ENCODE assay signal across 21 mouse cellular contexts in the genomic region with DNA sequence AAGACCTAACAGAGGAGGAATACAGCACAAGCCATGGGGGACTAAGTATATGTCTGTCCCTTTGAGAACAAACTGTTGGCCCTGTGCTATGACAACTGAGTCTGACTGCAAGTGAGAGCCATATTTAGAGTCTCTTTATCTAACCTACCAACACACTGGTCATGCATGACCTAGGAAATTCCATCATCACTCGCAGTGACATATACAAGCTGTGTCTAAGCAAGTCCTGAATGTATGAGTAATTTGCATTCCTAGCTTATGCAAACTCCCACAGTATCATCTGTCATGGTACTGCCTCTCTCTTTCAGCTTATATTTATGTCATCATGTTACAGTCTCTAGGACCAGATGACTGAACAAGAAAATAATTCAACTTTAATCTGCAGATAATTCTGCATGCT.
DNase-seq lines count a peak whose midpoint lies in the region; ATAC-seq and TF ChIP-seq lines count a peak whose summit lies in the region.
"Had no signal": no experiment of that assay in that cellular context is flagged by ENCODE, and none has a peak within 500 bp of the region (broad histone marks: within the 10 kb centered on the region; RNA-seq: fewer than 3 reads in every experiment).

No protein-coding gene starts in this region.

- no peak overlapping the region for H3K4me3 ChIP-seq in heart, embryonic 14.5 days (ENCODE audit: control insufficient read depth in 1 of 2, insufficient read depth in 1 of 2, low read depth in 1 of 2, low read length in 2 of 2)
- H3K4me3 ChIP-seq: erythroblast, embryonic 14.5 days; hindbrain, embryonic 15.5 days; liver, embryonic 13.5 days had no signal

- H3K9me3 ChIP-seq in heart, embryonic 14.5 days (ENCODE audit: control insufficient read depth, low read length), result no peaks in the 10 kb centered on the region
- H3K9me3 ChIP-seq: G1E; hindbrain, embryonic 15.5 days; liver, embryonic 13.5 days had no signal

- H3K36me3 ChIP-seq in heart, embryonic 14.5 days (ENCODE audit: control insufficient read depth, insufficient read depth, low read length), result no peaks in the 10 kb centered on the region
- H3K36me3 ChIP-seq: G1E; hindbrain, embryonic 15.5 days; liver, embryonic 13.5 days had no signal

- CTCF ChIA-PET in Patski (lab: Charles Lee), result no interaction called here

- intact Hi-C loops in heart, postnatal 14 days (cut with DNase I), result no loop called here
- intact Hi-C loops in left cerebral cortex, postnatal 25 days (cut with DNase I), result loop anchor here (5.0 kb wide), 1 partner anchor 37 kb away; no protein-coding TSS in a partner anchor
- intact Hi-C loops in left cerebral cortex, postnatal 4 days (cut with DNase I), result no loop called here

- POLR2A ChIA-PET in Patski (lab: Charles Lee), result interaction anchor here (0.6 kb wide), 1 partner anchor 1356 kb away, joined by 9 read pairs; no protein-coding TSS in a partner anchor

- no peak overlapping the region for H3K4me2 ChIP-seq in heart, embryonic 14.5 days (ENCODE audit: low read length)
- H3K4me2 ChIP-seq: hindbrain, embryonic 15.5 days; liver, embryonic 13.5 days had no signal

- H3K9ac ChIP-seq in heart, embryonic 14.5 days (ENCODE audit: low read length), result no peak overlapping the region
- H3K9ac ChIP-seq: hindbrain, embryonic 15.5 days; liver, embryonic 13.5 days had no signal

- no peak for TF ChIP-seq CTCF in Patski (IDR thresholded peaks at IDR 0.05)

- peak; percentile 66 for ATAC-seq in heart, embryonic 14.5 days (ENCODE audit: insufficient number of reproducible peaks, insufficient read depth, low FRiP score, low read depth)
- peak; percentile 60 for ATAC-seq in Patski
- ATAC-seq in erythroid progenitor cell, adult 5-6 weeks (replicated peaks; ENCODE audit: low FRiP score, poor library complexity, severe bottlenecking), result no peak
- ATAC-seq in granulocyte monocyte progenitor cell, adult 5-6 weeks (replicated peaks; ENCODE audit: poor library complexity, severe bottlenecking), result no peak
- ATAC-seq: forebrain, embryonic 16.5 days; intestine, postnatal 0 days had no signal

- no peak for DNase-seq in heart, postnatal 14 days
- DNase-seq in left cerebral cortex, postnatal 25 days (ENCODE audit: low spot score in 2 of 2), result peak; percentile 3 to 73
- no peak for DNase-seq in left cerebral cortex, postnatal 4 days
- peak; percentile 67 for DNase-seq in 3T3-L1 (ENCODE audit: low read depth, low spot score)
- peak; percentile 22 for DNase-seq in Patski (ENCODE audit: low read depth, low spot score)
- DNase-seq: adrenal gland, adult 8-10 months; cerebellum, adult 11-12 months; cerebellum, postnatal 25 days; gastrocnemius, postnatal 25 days; heart, postnatal 10 days; liver, embryonic 13.5 days; lung, postnatal 10 days; thymus, adult 18-20 months had no signal

- in situ Hi-C loops in Patski (cut with MboI; ENCODE audit: low pct_unique_long_range_greater_than_20kb), result no loop called here

- peak overlapping the region; percentile 20 to 58; a peak in 3 of 4 replicates for H3K27ac ChIP-seq in heart, embryonic 14.5 days (replicated peaks in 1 of 2; ENCODE audit: control insufficient read depth in 1 of 2, insufficient read depth in 1 of 2, low read depth in 2 of 2, low read length in 2 of 2)
- H3K27ac ChIP-seq: hindbrain, embryonic 15.5 days; liver, embryonic 13.5 days had no signal

- WGBS in heart, embryonic 14.5 days, result 20% methylated on average over 1 of the region's 1 CpGs

- no peaks in the 10 kb centered on the region for H3K27me3 ChIP-seq in heart, embryonic 14.5 days (ENCODE audit: control insufficient read depth, insufficient read depth, low read length)
- H3K27me3 ChIP-seq in Patski, result no peaks in the 10 kb centered on the region
- H3K27me3 ChIP-seq: hindbrain, embryonic 15.5 days; liver, embryonic 13.5 days had no signal

- peaks cover 0 to 9% of the 10 kb centered on the region in 2 experiments; a peak in 2 of 4 replicates for H3K4me1 ChIP-seq in heart, embryonic 14.5 days (ENCODE audit: control insufficient read depth in 2 of 2, insufficient read depth in 2 of 2, low read length in 2 of 2)
- H3K4me1 ChIP-seq: hindbrain, embryonic 15.5 days; liver, embryonic 13.5 days had no signal

Comparison
In these comparisons a context has a peak if more than half of its experiments do, and no peak if none do; other contexts are left out.
1. DNase-seq: peak in left cerebral cortex, postnatal 25 days (2 of 2), 3T3-L1 (single experiment) and Patski (single experiment); none in heart, postnatal 14 days (0 of 2) and left cerebral cortex, postnatal 4 days (single experiment).
2. ATAC-seq: peak in heart, embryonic 14.5 days (single experiment) and Patski (single experiment); none in erythroid progenitor cell, adult 5-6 weeks (single experiment) and granulocyte monocyte progenitor cell, adult 5-6 weeks (single experiment).